Mouse (Mus musculus): Measurements from ENCODE around the gene Gm11111. TPM values are rescaled to one million over a fixed set of nuclear protein-coding genes. Genes with fewer than 3 reads are reported as not detected.

Gm11111 gene
- polyA plus RNA-seq, 1 experiment from 2014 or later, result not detected

DNA sequence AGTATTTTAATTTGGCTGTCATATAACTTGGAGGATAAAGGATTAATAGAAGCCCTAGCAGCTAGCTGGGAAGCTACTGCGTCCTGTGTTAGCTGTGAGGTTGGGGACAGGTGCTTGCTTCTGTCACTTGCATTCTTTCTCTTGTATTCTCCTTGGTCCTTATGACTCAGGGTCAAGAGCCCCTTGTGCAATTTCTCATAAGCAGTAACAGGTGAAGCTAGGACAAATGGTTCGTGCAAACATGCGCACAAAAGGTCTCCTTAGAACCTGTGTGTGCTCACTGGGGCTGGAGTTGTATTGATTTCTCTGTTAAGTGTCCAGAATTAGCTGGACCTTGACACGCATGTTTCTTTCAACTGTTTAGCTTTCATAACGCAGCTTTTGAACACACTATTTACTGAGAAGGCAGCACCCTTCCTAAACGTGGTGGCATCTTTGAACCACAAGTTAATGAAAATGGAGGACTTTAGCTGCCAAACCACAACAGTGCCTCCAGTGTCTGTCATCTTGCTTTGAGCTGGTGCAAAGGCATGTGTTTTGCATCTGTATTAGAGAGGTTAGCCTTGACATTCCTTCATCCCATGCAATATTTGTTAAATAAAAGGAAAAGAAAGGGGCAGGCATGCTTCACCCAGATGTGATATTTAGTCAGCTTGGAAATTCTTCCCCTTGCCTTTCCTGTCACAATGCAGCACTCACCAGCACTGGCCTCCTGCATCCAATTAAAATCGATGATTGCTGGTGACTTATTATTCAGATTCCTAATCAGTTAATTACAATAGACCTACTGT lies 511 bp downstream of the Gm11111 start:
- ATAC-seq, result no peak
- Histone ChIP-seq H3K9ac (ENCODE audit: low read depth, low read length) (no peak overlapping the region), H3K4me1 (ENCODE audit: control insufficient read depth, insufficient read depth, low read depth, low read length) (no peaks in the 10 kb centered on the region), H3K27me3 (replicated peaks; ENCODE audit: control insufficient read depth, insufficient read depth, low read length) (no peaks in the 10 kb centered on the region), H3K4me2 (ENCODE audit: low read length) (no peak overlapping the region), H3K4me3 (ENCODE audit: low read length) (no peak overlapping the region), H3K9me3 (ENCODE audit: control insufficient read depth, low read length) (no peaks in the 10 kb centered on the region), H3K36me3 (ENCODE audit: control insufficient read depth, insufficient read depth, low read length) (no peaks in the 10 kb centered on the region), H3K27ac (ENCODE audit: low read depth, low read length) (no peak overlapping the region)
- WGBS, result 67% methylated on average over 7 of the region's 7 CpGs

DNA sequence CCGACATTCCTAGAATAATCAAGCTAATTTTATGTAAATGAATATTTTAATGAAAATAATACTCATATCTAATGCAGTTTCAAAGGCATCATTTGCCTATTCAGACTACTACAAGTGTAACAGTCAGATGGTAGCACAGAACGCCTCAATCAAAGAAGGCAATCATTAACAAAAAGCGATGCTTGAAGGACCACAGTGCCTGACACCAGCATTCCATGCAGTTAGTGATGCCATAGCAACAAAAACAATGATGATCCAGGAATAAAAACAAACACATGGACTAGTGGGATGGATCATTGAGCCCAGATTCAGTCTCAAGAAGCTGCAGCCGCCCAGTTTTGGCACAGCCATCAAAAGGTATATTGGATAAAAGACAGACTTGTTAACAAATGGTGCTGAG lies 8.8 kb downstream of the Gm11111 start:
- Histone ChIP-seq H3K27me3 (replicated peaks; ENCODE audit: control insufficient read depth, insufficient read depth, low read length) (no peaks in the 10 kb centered on the region), H3K9ac (ENCODE audit: low read depth, low read length) (no peak overlapping the region)
- 26% methylated on average over 4 of the region's 4 CpGs for WGBS

DNA sequence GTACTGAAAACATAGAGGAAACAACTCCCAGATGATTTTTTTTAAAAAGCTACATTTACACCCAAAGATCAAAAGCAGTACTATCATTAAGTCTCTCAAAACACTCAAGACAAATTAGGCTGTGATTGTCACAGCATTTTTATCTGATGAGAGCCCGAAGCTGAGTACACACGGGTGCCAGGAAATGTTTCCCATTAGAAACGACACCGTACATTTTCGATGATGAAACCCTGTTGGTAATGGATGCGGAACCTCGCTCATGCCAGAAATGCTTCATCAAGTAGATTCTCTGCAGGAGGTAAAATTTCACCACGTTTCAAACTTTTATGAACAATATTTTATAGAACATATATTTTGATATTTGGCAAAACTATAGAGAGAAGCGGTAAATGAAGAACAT lies 10.3 kb downstream of the Gm11111 start:
- ATAC-seq, result no peak
- no peak overlapping the region for H3K4me3 ChIP-seq (ENCODE audit: low read length)
- no peaks in the 10 kb centered on the region for H3K4me1 ChIP-seq (ENCODE audit: control insufficient read depth, insufficient read depth, low read depth, low read length)
- H3K36me3 ChIP-seq (ENCODE audit: control insufficient read depth, insufficient read depth, low read length), result no peaks in the 10 kb centered on the region
- no peak overlapping the region for H3K9ac ChIP-seq (ENCODE audit: low read depth, low read length)
- WGBS, result 76% methylated on average over 9 of the region's 9 CpGs
- no peak overlapping the region for H3K27ac ChIP-seq (ENCODE audit: low read depth, low read length)
- H3K27me3 ChIP-seq (replicated peaks; ENCODE audit: control insufficient read depth, insufficient read depth, low read length), result no peaks in the 10 kb centered on the region
- H3K4me2 ChIP-seq (ENCODE audit: low read length), result no peak overlapping the region
- no peaks in the 10 kb centered on the region for H3K9me3 ChIP-seq (ENCODE audit: control insufficient read depth, low read length)

More for the DNA sequence above, 8.8 kb downstream of the Gm11111 start:
- H3K27ac ChIP-seq (ENCODE audit: low read depth, low read length), result no peak overlapping the region
- no peaks in the 10 kb centered on the region for H3K36me3 ChIP-seq (ENCODE audit: control insufficient read depth, insufficient read depth, low read length)
- H3K4me2 ChIP-seq (ENCODE audit: low read length), result no peak overlapping the region
- no peaks in the 10 kb centered on the region for H3K4me1 ChIP-seq (ENCODE audit: control insufficient read depth, insufficient read depth, low read depth, low read length)
- no peak overlapping the region for H3K4me3 ChIP-seq (ENCODE audit: low read length)
- ATAC-seq, result no peak
- H3K9me3 ChIP-seq (ENCODE audit: control insufficient read depth, low read length), result no peaks in the 10 kb centered on the region

DNA sequence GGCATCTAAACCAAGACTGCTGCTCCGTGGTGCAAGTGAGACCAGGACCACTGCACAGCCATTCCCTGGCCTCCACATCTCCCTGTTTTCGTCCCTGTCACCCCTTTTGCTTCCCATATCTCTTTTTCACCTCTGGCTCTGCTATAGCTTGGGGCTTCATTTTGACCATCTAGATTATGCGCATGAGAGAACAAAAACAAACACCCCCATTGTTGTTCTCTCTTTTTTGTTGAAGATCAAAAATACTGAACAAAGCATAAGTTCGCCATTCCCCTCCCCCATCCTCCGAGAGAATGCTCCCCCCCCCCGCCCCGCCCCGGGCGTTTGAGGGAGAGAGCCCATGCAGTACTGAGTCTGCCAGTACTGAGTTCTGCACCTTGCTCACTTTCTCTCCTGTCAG lies 11.3 kb downstream of the Gm11111 start:
- WGBS, result 31% methylated on average over 9 of the region's 9 CpGs
- no peaks in the 10 kb centered on the region for H3K36me3 ChIP-seq (ENCODE audit: control insufficient read depth, insufficient read depth, low read length)

DNA sequence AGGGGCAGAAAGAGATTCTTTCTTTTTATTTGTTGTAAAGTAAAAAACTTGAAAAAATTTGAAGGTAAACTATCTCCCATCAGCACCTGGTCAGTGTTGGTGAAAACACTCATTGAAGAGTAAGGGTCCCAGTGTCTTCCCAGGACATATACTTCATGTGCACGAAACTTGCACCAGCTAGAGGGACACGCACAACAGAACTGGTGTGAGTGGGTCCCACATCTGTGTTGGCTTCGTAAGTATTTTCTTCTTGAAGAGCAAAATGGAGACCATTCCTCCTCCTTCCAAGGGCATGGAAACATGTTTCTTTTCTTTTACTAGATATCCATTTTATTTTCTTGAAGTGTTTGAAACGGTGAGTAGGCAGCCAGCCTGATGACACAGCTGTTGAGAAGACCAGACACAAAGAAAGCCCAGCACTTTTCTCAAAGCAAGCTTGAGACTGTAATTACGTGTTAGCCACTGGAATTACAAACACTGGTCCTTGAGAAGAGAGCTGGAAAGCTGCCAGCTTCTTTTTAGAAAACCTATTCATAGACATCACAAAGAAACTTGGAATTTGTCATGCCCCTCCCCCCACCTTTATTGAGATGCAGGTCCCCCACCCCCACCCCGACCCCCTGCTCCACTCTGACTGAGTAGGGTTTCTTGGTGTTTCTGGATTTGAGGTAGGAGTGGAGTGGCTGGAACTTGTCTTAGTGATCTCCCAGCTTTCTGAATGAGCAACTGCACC lies 14.1 kb downstream of the Gm11111 start:
- H3K9ac ChIP-seq (ENCODE audit: low read depth, low read length), result no peak overlapping the region
- 26% methylated on average over 6 of the region's 6 CpGs for WGBS
- no peak overlapping the region for H3K4me2 ChIP-seq (ENCODE audit: low read length)
- no peak overlapping the region for H3K4me3 ChIP-seq (ENCODE audit: low read length)
- ATAC-seq, result no peak
- no peaks in the 10 kb centered on the region for H3K9me3 ChIP-seq (ENCODE audit: control insufficient read depth, low read length)
- H3K36me3 ChIP-seq (ENCODE audit: control insufficient read depth, insufficient read depth, low read length), result no peaks in the 10 kb centered on the region
- no peaks in the 10 kb centered on the region for H3K4me1 ChIP-seq (ENCODE audit: control insufficient read depth, insufficient read depth, low read depth, low read length)
- H3K27ac ChIP-seq (ENCODE audit: low read depth, low read length), result no peak overlapping the region
- H3K27me3 ChIP-seq (replicated peaks; ENCODE audit: control insufficient read depth, insufficient read depth, low read length), result no peaks in the 10 kb centered on the region

More for the DNA sequence above, 11.3 kb downstream of the Gm11111 start:
- no peak overlapping the region for H3K9ac ChIP-seq (ENCODE audit: low read depth, low read length)
- H3K4me1 ChIP-seq (ENCODE audit: control insufficient read depth, insufficient read depth, low read depth, low read length), result no peaks in the 10 kb centered on the region
- H3K9me3 ChIP-seq (ENCODE audit: control insufficient read depth, low read length), result no peaks in the 10 kb centered on the region
- no peak overlapping the region for H3K4me3 ChIP-seq (ENCODE audit: low read length)
- no peak for ATAC-seq
- no peaks in the 10 kb centered on the region for H3K27me3 ChIP-seq (replicated peaks; ENCODE audit: control insufficient read depth, insufficient read depth, low read length)
- no peak overlapping the region for H3K27ac ChIP-seq (ENCODE audit: low read depth, low read length)
- H3K4me2 ChIP-seq (ENCODE audit: low read length), result no peak overlapping the region; the same call in 1 of the 2 replicates

DNA sequence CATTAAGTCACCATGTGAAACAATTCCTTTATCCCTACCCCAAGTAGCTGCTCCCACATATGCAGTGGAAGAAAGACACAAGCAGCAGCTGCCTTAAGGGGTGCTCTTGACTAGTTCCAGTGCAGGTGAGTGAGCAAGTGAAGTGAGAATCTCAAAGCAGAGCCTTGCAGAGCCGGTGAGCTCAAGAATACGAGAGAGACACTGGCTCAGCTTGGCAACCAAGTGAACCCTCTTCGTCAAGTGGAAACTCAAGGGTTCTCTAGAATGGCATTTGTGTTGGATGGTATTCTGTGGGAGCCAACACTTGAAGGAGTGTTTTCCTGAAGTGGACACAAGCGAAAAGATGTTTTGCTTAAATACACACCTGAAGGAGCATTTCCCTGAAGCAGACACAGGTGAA lies 16.0 kb downstream of the Gm11111 start:
- Histone ChIP-seq H3K4me2 (ENCODE audit: low read length) (no peak overlapping the region), H3K36me3 (ENCODE audit: control insufficient read depth, insufficient read depth, low read length) (no peaks in the 10 kb centered on the region), H3K4me3 (ENCODE audit: low read length) (no peak overlapping the region), H3K9ac (ENCODE audit: low read depth, low read length) (no peak overlapping the region), H3K27me3 (replicated peaks; ENCODE audit: control insufficient read depth, insufficient read depth, low read length) (no peaks in the 10 kb centered on the region), H3K9me3 (ENCODE audit: control insufficient read depth, low read length) (no peaks in the 10 kb centered on the region), H3K4me1 (ENCODE audit: control insufficient read depth, insufficient read depth, low read depth, low read length) (no peaks in the 10 kb centered on the region), H3K27ac (ENCODE audit: low read depth, low read length) (no peak overlapping the region)
- no peak for ATAC-seq
- WGBS, result 93% methylated on average over 4 of the region's 4 CpGs

DNA sequence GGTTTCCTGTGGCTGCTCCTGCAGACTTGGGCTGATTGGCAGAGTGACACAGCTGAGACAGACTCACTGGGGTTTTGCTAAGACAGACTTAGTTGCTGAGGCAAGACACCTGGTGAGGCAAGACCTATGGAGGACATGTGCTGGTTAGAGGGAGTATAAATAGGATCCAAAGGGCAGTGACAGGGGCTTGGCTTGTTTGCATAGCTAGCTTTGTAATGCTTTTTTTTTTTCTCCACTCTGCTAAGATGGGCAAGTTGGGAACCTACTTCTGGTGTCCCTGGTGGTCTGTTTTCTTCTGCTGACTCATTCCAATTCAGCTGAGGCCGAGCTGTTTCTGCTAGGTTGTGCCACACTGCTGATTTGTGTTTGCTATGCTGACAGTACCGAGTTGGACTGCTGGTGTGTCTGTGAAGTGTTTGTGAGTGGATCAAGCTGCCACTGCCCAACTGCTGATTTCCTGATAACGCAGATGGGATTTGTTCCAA lies 16.6 kb downstream of the Gm11111 start:
- H3K4me2 ChIP-seq (ENCODE audit: low read length), result no peak overlapping the region
- H3K4me1 ChIP-seq (ENCODE audit: control insufficient read depth, insufficient read depth, low read depth, low read length), result no peaks in the 10 kb centered on the region
- H3K9ac ChIP-seq (ENCODE audit: low read depth, low read length), result no peak overlapping the region
- H3K27ac ChIP-seq (ENCODE audit: low read depth, low read length), result no peak overlapping the region
- no peak for ATAC-seq
- no peaks in the 10 kb centered on the region for H3K27me3 ChIP-seq (replicated peaks; ENCODE audit: control insufficient read depth, insufficient read depth, low read length)
- H3K4me3 ChIP-seq (ENCODE audit: low read length), result no peak overlapping the region
- H3K36me3 ChIP-seq (ENCODE audit: control insufficient read depth, insufficient read depth, low read length), result no peaks in the 10 kb centered on the region
- H3K9me3 ChIP-seq (ENCODE audit: control insufficient read depth, low read length), result no peaks in the 10 kb centered on the region
- WGBS, result 70% methylated on average over 3 of the region's 3 CpGs

GRCm38 (mm10) chr5:98572392-98572791 lies 19.9 kb downstream of the Gm11111 start:
- Histone ChIP-seq H3K4me1 (ENCODE audit: control insufficient read depth, insufficient read depth, low read depth, low read length) (peaks cover 5% of the 10 kb centered on the region), H3K36me3 (ENCODE audit: control insufficient read depth, insufficient read depth, low read length) (no peaks in the 10 kb centered on the region), H3K4me2 (ENCODE audit: low read length) (no peak overlapping the region), H3K27ac (ENCODE audit: low read depth, low read length) (no peak overlapping the region), H3K27me3 (replicated peaks; ENCODE audit: control insufficient read depth, insufficient read depth, low read length) (no peaks in the 10 kb centered on the region), H3K9me3 (ENCODE audit: control insufficient read depth, low read length) (no peaks in the 10 kb centered on the region), H3K4me3 (ENCODE audit: low read length) (no peak overlapping the region), H3K9ac (ENCODE audit: low read depth, low read length) (no peak overlapping the region)
- WGBS, result 46% methylated on average over 4 of the region's 4 CpGs
- peak; percentile 86 for ATAC-seq

DNA sequence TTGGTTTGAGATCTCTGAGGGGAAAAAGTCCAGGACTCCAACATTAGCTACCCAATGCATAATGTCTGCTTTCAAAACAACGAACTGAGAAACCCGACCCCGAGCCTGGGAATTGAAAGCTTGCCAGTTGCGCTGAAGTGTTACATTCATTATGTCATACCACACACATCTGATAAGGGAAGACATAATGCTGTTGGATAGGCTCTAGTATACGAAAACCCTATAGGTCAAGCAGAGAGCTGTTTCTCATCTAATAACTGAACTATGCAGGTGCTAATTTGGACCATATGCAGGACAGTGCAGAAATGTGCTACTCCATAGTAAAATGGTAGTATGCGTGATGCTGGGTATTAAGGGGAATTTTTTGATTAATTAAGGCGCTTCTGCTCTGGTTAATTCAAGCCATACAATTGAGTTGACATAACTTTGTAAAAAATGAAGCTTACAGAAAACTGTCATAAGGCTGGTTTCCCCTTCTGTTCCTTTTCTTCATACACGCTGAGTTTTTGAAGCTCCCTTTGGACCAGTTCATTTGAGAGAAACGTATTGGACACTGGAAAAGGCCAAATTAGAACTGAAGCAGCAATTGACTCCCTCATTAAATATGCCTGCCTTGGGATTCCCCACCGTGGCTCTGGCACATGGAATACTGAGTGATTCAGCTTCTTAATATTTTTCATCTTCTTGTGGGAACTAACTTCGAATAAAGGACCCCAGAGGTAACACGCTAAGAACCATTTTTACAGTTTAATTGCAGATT lies 22.4 kb downstream of the Gm11111 start:
- peak; percentile 75 for ATAC-seq
- Histone ChIP-seq H3K9me3 (ENCODE audit: control insufficient read depth, low read length) (no peaks in the 10 kb centered on the region), H3K36me3 (ENCODE audit: control insufficient read depth, insufficient read depth, low read length) (no peaks in the 10 kb centered on the region), H3K27ac (ENCODE audit: low read depth, low read length) (no peak overlapping the region), H3K4me1 (ENCODE audit: control insufficient read depth, insufficient read depth, low read depth, low read length) (peaks cover 5% of the 10 kb centered on the region), H3K9ac (ENCODE audit: low read depth, low read length) (no peak overlapping the region), H3K4me2 (ENCODE audit: low read length) (no peak overlapping the region), H3K27me3 (replicated peaks; ENCODE audit: control insufficient read depth, insufficient read depth, low read length) (no peaks in the 10 kb centered on the region), H3K4me3 (ENCODE audit: low read length) (no peak overlapping the region)
- 37% methylated on average over 12 of the region's 12 CpGs for WGBS

Data from hindbrain, embryonic 16.5 days (tissue).